Mouse (Mus musculus) 416B (cell line): ENCODE measurements around the gene Msrb3.

Experiments used
- DNase-seq: peaks from one replicate; pipeline ENCODE4 v3.0.0; 2011; ENCODE audit warnings: low read depth

Gene Msrb3

DNA sequence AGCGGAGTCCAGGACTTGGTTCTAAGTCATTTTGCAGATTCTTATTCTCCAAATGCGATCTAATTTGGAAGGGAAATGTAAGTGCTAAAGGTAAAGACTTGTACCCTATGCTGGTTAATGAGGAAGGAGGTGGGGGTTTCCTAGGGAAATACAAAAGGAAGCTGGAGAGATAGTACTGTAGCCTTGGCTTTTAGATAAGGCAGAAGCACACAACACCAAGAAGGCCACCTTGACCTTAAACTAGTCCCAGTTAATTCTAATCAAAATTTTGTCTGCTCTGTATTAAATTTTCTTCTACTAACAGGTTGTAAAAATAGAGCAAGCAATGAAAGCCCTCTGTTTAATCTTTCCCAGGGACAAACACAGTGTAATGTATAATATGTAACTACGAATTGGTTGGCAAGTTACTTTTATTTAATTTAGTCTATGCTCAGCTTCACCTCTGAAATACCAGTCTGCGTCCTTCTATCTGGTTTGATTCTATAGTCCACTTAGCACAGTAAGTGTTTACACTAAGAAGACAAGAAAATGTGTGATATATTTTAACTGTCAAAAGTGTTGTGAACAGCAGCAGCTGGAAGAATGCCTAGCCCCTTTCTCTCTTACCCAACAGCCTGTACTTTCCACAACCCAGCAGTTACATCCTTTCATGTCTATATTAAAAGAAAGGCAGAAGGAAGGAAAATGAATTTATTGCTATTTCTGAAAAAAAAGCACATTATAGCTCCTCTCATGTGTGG is 87.9 kb downstream of the Msrb3 start:
- DNase-seq: no peak

DNA sequence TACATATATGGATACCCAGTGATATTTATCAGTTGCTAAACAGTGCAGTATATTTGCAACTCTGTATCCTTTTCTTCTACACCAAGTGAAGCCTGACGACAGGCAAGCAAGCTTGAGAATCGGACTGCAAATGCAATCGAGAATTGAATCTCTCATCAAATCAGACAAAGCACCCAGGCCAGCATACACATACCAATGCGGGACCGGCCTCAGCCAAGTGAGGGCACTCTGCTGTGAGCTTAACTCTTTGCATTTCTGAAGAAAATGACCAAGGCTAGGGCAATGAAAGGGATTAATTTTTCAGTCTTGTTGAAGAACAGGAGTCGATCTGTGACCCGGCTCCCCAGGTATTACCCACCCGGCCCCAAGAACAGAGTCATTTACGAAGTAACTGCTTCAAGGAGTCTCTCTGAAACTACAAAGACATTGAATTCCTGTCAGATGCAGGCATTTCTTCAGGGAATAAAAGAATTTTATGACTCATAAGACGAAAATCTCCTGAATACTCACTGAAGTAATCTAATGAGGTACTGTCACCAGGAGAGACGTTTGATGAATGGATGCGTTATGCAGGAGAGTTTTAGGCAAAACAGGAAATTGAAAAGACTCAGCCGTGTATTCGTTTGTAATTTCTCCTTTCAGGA is 88.7 kb downstream of the Msrb3 start:
- DNase-seq: no peak

DNA sequence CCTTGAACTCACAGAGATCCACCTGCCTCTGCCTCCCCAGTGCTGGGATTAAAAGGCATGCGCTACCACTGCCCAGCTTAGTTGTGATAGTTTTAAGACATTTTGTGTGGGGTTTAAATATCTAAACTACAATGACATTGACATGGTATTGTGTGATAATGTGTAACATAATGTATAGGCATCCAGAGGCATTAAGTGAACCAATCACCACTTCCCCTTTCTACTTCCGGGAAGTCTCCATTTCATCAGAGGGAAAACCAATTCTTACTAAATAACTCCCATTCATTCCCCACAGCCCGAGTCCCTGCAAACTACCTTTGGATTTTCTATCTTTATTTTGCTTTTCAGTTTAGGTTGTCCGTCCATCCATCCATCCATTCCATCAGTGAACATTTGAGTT is 90.7 kb downstream of the Msrb3 start:
- DNase-seq: no peak

DNA sequence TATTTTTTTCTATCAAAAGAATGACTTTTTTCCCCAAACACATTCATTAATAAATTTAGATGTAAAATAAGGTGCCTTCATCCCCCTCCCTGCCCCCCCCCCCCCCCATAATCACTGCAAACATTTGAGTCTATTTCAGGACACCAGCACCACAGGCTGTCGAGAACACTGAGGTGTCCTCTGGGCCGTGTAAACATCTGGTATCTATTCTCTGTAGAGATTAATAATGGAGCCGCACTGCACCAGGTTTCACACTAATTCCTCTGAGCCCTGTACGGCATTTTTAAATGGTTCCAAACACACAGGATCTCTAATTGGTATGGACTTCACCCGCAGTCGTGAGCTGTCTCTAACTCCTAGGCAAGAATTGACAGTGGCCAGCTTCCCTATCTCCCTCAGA is 97.8 kb downstream of the Msrb3 start:
- DNase-seq: no peak

DNA sequence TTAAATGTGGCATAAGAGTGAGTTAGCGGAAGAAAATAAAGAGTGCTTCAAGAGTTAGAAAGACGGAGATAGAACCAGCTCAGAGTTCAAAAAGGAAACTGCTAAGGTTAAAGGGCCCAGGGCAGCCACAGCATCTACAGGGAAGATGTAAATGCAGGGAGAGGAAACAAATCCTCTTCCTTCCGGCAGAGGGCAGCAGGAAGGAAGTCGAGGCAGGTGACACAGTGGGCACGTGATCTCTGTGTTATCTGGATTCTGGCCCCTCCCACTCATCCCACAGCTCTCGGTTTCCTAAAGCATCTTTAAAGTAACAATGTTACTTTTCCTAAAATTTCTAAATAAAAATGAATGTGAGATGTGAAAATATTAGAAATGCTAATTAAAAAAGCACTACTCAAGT is 99.4 kb downstream of the Msrb3 start:
- no peak for DNase-seq

DNA sequence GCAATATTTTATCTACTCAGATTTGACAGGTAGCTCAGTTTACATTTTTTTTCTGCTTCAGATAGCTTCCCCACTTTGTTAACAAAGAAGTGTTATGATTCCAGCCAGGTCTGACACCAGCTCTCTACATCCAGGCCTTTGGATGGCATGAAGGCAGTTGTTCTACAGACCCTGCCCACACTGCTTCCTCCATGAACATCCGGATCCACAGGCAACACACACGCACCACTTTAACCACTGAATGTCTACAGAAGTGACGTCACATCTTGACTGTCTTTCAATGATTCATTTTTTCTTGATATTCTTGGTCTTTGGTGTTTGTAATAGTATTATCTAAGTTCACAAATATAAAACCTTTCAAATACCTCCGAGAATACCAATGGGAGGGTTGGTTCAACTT is 102.2 kb downstream of the Msrb3 start:
- DNase-seq: peak; percentile 68

DNA sequence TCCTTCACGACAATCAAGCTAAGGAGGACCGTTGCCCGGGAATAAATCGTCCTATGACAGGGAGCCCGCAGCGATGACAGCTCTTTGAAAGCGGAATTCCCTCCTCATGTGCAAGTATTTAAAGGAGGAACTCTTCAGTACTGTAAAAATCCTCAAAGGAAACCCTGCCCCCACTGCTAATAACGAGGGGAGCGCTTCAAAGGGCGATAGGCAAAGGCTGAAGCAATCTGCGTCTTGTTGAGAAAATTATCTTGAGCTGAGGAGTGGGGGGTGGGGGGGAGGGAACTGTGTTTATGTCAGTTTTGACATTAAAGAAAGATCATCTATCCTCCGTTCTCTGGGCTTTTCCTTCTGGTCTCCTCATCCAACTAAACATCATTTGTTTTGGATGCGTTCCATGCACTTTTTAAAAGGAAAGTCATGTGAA is 104.5 kb downstream of the Msrb3 start:
- DNase-seq: no peak

DNA sequence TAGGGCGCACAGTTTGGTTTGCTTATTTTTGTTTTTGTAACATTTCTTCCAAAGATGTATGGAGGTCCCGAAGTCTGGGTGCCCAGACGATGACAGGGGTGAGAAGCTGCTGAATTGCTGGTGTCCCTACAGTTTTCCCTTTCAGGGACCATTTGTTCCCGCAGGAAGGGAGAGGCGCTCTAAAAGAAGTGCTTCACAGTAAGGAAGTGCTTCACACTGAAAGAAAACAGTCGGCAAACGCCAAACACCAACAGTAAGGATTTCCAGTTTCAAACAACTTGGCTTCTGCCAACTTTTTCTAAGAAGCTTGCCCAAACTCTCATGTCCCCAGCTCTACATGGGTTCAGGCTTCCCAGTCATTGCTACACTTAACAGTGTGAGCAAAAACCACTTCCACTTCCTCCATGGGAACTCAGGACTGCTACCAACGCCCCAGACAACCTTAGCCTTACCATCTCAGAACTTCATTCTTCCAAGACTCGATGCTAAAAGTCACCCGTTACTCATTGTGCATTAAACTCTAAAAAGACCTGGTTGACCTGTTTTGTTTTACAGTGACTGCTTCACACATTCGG is 106.6 kb downstream of the Msrb3 start:
- DNase-seq: no peak

DNA sequence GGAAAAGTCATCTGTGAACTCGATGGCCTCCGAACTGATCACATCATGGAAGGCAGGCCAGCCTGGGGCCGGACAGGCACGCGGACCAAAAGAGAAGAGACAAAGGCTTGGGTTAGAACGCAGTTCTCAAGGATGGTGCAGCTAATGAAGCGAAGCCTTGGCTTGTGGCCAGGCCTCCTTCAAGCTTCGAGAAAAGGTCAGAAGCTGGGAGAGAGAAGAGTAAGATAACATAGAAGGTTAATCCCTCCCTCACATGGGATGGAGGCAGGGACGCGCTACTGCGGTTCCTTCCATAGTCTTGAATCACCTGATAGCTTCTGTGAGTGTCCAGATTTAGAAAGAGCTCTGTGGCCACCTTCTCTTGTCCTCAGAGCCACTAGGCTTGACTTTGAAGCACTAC is 107.5 kb downstream of the Msrb3 start:
- DNase-seq: no peak

DNA sequence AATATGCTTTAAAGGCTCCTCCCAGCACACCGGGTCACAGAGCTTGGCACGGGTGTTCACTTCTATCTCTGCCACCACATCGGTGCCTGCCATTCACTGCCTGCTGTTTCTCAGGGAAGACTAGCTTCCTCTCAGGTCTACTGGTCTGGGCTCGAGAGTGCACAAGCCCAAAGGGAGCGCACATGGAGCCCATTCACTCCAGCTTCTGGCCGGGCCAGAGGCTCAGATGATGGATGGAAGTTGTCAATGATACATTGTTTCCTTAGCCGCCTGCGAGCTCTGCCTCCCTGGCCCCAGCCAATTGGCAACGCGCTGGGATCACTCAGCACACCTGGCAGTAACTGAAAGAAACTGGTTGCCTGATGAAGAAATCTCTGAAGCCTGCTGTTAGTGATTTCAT is 111.7 kb downstream of the Msrb3 start:
- DNase-seq: no peak

DNA sequence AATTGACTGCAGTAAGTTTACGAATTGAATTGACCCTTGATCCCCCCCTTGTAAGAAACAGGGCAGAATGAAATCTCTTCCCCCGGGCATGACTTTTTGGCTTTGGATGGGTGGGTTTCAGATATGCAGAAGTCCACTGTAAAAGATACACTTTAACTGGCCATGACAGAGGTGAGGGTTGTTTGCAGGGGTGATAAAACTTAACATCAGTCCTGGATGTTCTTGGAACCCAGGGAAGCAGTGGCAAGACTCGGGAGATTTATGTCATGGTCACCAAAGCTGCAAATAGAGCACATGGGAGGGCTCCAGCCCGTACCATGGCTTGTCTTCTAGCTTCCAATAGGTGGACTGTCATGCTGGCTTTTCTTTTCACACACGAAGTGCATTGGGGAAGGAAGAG is 114.4 kb downstream of the Msrb3 start:
- no peak for DNase-seq

DNA sequence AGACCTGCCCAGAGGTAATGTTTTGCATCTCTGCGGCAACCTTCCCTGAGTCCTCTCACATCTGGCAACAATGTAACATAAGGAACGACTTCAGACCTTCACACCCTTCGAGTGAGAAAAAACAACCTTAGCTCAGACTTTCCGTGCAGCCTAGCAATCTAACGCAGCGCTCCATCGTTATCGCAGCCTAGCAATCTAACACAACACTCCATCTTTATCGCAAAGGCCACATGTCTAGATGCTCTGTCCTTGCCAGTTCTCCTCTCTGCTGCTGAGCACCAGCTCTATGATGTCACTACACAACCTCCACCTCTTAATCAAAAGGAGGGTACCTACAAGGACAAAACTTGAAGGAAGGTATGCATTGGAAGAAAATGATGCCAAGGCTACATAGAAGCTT is 115.5 kb downstream of the Msrb3 start:
- no peak for DNase-seq

DNA sequence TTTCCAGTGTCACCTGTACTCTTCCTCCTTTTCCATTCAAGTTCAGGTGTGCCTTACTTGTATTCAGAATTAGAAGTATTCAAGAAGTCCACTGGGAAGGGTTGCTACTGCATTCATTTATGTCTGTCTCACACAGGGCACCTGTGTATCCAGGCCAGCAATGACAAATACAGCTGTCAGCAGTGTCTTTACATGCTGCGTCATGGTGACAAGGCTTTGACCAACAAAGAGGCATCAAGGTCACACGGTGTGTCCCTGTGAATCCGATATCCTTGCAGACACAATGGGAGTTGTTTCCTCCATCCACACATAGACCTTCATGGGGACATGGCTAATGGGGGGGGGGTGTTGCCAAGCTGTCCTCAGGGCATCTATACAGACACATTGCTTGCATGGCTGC is 121.4 kb downstream of the Msrb3 start:
- DNase-seq: no peak

DNA sequence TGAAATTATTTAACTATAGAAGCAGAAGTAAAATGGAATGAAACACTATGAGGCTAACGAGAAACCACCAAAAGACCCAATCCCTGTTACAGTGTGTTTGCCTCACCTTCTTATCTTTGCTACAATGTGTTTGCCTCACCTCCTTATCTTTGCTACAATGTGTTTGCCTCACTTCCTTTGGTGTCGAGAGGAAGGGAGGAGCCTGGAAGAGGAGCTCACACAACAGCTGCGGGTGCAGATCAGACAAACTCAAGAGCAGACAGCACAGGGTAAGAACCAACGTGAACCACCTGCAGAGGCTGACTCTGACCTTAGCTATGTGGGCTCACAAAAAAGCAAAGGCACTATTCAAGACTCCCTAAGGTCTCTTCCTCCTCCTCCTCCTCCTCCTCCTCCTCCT is 123.5 kb downstream of the Msrb3 start:
- peak; percentile 79 for DNase-seq

DNA sequence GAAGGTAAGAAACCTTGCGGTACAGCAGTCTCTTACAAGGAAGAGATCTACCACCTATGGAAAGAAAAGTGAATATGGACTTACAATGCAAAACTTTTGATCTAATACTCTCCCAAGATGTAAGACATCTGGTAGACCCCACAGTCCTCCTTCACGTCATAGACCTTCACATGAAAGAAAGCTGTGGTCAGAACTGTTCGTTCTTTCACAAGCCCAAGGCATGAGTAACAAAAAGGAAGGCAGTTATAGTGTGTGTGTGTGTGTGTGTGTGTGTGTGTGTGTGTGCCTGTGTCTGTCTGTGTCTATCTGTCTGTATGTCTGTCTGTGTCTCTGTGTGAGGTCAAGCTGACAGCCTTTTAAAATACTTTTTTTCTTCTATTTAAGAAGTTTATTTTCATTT is 131.5 kb downstream of the Msrb3 start:
- DNase-seq: peak; percentile 64

DNA sequence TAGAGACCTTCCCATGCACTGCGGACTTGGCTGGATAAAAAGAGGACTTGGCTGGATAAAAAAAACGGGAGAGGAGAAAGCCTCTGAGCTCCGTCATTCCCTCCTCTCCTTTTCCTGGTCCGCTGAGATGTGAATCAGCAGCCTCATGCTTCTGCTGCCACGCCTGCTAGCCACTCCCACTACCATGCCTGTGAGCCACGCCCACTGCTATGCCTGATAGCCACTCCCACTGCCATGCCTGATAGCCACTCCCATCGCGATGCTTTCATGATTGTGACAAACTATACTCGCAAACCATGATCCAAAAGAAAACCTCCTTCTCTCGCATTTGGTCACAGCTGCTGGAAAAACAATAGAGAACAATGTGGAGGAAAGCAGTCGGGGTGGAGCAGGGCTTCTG is 133.5 kb downstream of the Msrb3 start:
- no peak for DNase-seq

DNA sequence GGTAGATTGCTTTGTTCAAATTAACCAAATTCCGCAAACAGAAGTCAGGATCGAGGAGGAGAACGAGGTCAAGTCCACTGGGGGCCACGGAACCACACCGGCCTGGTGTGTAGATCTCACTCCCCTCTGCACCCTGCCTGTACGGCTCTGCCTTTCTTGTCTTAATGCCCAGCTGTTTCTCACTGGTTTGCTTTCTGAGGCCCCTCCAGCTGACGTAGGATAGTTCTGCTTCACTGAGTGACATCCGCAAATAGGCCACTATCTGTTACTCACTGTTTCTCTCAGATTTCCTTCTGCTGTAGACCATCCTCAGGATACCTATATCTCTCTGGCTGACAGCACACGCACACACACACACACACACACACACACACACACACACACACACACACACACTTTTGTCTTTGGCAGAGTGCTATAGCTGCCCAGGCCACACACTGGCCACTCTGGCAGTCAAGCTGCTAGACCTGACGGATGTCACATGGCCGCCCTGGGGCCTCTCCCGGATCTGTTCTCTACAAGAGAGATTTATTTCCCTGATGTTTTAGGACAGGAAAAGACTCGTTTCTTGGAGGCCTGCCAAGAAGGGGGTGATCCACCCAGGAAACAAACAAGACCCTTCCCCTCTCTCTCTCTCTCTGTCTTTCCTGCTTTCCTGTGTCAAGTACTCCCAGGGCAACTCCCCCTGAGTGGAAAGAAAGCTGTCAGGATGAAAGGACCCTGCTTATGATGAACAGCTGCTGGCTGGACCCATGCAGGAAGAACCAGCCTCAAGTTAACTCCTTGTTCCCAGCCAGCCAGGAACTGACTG is 135.0 kb downstream of the Msrb3 start:
- DNase-seq: no peak

DNA sequence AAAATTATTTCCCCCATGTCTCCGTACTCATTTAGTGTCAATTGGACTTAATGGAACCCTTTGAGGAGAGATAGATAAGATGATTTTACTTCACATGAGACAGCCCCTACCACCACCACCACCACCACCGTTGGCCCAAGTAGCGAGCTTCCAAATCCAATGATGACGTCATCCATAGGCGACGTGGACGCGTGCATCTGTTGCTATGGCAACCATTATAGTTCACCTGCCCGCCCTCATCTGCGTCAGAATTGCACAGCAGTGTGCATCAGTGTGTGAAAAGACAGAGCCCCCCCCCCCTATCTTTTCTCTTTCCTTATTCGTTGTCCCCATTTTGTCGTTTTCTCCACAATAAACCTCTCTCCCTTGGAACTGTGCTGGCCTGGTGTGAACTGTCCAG is 135.9 kb downstream of the Msrb3 start:
- DNase-seq: no peak

DNA sequence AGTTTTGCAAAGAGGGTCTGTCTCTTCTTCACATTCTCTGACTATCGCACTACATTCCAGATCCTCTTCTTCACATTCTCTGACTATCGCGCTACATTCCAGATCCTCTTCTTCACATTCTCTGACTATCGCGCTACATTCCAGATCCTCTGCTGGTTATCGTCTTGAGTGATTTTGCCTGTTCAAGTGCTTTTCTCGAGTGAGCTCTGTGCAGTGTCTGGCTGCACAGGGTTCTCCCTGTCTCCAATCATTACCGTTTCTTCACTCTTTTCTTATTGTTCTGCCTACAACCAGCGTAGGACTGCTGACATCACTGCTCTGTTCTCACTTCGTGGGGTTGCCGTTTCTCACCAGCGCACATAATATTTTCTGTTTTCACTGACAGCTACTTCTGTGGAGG is 138.2 kb downstream of the Msrb3 start:
- DNase-seq: no peak

DNA sequence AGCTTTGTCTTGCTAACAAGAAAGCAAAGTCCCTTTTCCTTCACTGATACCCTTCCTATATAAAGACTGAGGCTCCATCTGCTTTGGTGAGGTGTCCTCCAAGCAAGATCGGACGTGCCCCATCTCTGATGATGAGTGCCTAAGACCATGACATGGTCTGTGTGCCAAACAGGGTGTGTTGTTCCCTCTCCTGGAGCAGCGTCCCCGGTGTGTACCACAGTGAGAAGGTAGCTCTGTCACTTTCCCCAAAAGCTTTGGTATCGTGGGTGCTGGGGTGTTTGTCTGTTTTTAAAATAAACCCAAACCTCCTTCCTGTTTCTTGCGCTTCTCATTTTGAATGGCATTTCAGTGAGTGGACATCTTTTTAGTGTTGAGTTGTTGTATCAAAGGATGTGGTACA is 139.0 kb downstream of the Msrb3 start:
- no peak for DNase-seq

DNA sequence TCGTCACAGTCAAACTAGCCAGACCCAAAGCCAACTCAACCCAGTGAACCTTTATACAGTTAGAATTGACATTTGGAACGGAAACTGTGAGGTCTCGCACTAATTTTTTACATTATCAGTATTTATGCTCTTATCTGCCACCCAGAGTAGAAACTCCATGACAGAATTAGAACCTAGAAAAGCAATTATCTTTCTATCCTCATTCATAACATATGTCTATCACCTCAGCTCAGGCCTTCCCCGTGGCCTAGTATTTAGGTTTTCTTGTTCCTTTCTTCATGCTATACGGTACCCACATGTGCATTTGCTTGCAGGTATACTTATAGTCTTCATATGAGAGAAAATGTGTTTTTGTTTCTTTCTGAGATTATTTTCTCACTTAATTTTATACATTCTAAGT is 146.4 kb downstream of the Msrb3 start:
- DNase-seq: no peak

DNA sequence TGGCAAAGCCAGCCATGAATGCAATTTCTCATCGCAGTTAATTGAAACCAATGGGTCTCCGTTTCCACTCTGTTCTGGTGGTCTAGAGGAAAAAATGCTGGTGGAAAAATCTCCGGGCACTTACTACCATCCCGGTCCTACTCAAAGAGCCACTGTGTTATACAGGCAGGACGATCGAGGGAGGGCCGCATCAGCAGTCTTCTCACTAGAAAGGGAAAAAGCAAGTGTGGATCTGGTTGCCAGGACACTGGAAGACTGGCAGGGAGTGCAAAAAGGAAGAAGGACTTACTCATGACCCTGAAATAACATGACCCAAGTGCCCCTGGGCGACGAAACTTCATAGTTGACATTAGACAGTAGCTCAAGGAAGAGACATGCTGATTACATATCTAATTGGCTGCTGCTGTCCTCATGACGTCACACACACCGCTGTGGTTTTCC is 147.1 kb downstream of the Msrb3 start:
- no peak for DNase-seq

DNA sequence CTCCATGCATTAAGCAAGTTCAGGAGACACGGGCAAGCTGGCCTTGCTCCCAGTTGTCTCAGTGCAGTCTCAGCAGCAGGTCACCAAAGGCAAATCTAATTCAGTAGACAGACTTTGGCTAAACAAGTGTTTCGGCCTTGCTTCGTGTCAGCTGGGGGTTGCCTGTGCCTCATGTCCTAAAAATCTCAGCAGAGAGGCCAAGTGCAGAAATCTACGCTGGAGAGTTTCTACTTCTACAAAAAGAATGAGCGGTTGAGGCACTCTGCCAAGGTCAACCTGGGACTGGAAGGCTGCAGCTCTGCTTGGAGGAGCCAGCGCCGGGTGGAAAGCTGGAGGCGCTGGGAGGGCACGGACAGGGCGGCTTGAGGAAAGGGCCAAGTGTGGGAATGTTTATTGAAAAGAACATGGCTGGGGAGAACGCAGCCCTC is 147.6 kb downstream of the Msrb3 start:
- no peak for DNase-seq
